In genomic region chr4:152283186-152283950, GRCm38 (mm10) we compare ENCODE assay signal across 9 mouse cellular contexts. TPM values are rescaled to one million over a fixed set of nuclear protein-coding genes. Genes with fewer than 3 reads are reported as not detected.
DNase-seq lines count a peak whose midpoint lies in the region; ATAC-seq lines count a peak whose summit lies in the region.
"Had no signal": no experiment of that assay in that cellular context is flagged by ENCODE, and none has a peak within 500 bp of the region (broad histone marks: within the 10 kb centered on the region; RNA-seq: fewer than 3 reads in every experiment).

No protein-coding gene starts in this region.

- peak overlapping the region; percentile 48 for H3K4me2 ChIP-seq in intestine, embryonic 14.5 days (ENCODE audit: low read length)

- peaks cover 75% of the 10 kb centered on the region for H3K27me3 ChIP-seq in intestine, embryonic 14.5 days (replicated peaks; ENCODE audit: control insufficient read depth, insufficient read depth, low read length)
- H3K27me3 ChIP-seq in megakaryocyte, embryonic 14.5 days (replicated peaks) = peaks cover 97% of the 10 kb centered on the region

- H3K4me3 ChIP-seq in intestine, embryonic 14.5 days (ENCODE audit: low read depth, low read length) = peak overlapping the region; percentile 12
- H3K4me3 ChIP-seq in megakaryocyte, embryonic 14.5 days (replicated peaks) = peak overlapping the region; percentile 88

- H3K9me3 ChIP-seq in intestine, embryonic 14.5 days (ENCODE audit: control insufficient read depth, low read length) = no peaks in the 10 kb centered on the region
- H3K9me3 ChIP-seq in megakaryocyte, embryonic 14.5 days = no peaks in the 10 kb centered on the region; the same call in 1 of the 2 replicates

- 4% methylated on average over 70 of the region's 70 CpGs for WGBS in intestine, embryonic 14.5 days

- DNase-seq in embryo, embryonic 10 days (ENCODE audit: low spot score) = peak; percentile 91
- DNase-seq in gastrocnemius, postnatal 25 days = peak; percentile 80
- DNase-seq in intestine, embryonic 14.5 days (ENCODE audit: low spot score) = peak; percentile 93
- DNase-seq in left cerebral cortex, adult 9 months (ENCODE audit: low spot score in 2 of 2) = peak; percentile 60 to 88
- peak; percentile 80 to 84 for DNase-seq in right cerebral cortex, adult 2 months (ENCODE audit: low spot score in 2 of 2)
- DNase-seq in urinary bladder, postnatal 10 days (ENCODE audit: low spot score) = peak; percentile 58

- 0 out of 2 replicates have a peak, but pooled peaks cover 5% of the 10 kb centered on the region for H3K36me3 ChIP-seq in intestine, embryonic 14.5 days (ENCODE audit: control insufficient read depth, insufficient read depth, low read length)
- H3K36me3 ChIP-seq in megakaryocyte, embryonic 14.5 days (replicated peaks; ENCODE audit: low read length) = no peaks in the 10 kb centered on the region

- no peak overlapping the region for H3K27ac ChIP-seq in intestine, embryonic 14.5 days (ENCODE audit: low read depth)

- no peak overlapping the region for H3K9ac ChIP-seq in intestine, embryonic 14.5 days (ENCODE audit: low read length)

- 0 out of 2 replicates have a peak, but pooled peaks cover 3% of the 10 kb centered on the region for H3K4me1 ChIP-seq in intestine, embryonic 14.5 days (replicated peaks; ENCODE audit: control insufficient read depth, insufficient read depth, low read length)
- H3K4me1 ChIP-seq in megakaryocyte, embryonic 14.5 days = peaks cover 39% of the 10 kb centered on the region

- peak; percentile 93 for ATAC-seq in activated CD4-positive, CD25-positive, alpha-beta regulatory T cell, adult 4 months
- ATAC-seq in intestine, embryonic 14.5 days (replicated peaks; ENCODE audit: low FRiP score, low TSS enrichment, low read depth) = peak; percentile 70

RNA-seq across cellular contexts. Expression of gene Hes3, which starts 8.1 kb away (rescaled TPM):
- not detected for polyA plus RNA-seq in activated CD4-positive, CD25-positive, alpha-beta regulatory T cell, adult 4 months (2017; shearing (Covaris generic))
- not detected for total RNA-seq in gastrocnemius, postnatal 25 days (2021)
- polyA plus RNA-seq in intestine, embryonic 14.5 days (2014; fragmentation: Nextera tagmentation; extraction: Ambion mirVana) = not detected in 2 replicates
- not detected in 2 replicates for polyA plus RNA-seq in megakaryocyte, embryonic 14.5 days (2012; ENCODE audit: insufficient read depth, low replicate concordance)
- polyA plus RNA-seq: gonadal fat pad, adult 2 months had no signal

RNA-seq across cellular contexts. Expression of gene Gpr153, which starts 9.3 kb away (rescaled TPM):
- not detected for polyA plus RNA-seq in activated CD4-positive, CD25-positive, alpha-beta regulatory T cell, adult 4 months (2017; shearing (Covaris generic))
- total RNA-seq in gastrocnemius, postnatal 25 days (2021) = 10 to 100 TPM in 1 of 2 experiments, 1 to 10 TPM in 1; 9.9 to 11.0 TPM
- polyA plus RNA-seq in intestine, embryonic 14.5 days (2014; fragmentation: Nextera tagmentation; extraction: Ambion mirVana) = 8.2 and 9.4 TPM in 2 replicates
- polyA plus RNA-seq in megakaryocyte, embryonic 14.5 days (2012; ENCODE audit: insufficient read depth, low replicate concordance) = 0.11 TPM in 1 of 2 replicates, not detected in the other

RNA-seq across cellular contexts. Expression of gene Icmt, which starts 13.7 kb away (rescaled TPM):
- 1 to 10 TPM; 7.2 to 7.7 TPM for polyA plus RNA-seq in activated CD4-positive, CD25-positive, alpha-beta regulatory T cell, adult 4 months (2017; shearing (Covaris generic))
- 10 to 100 TPM; 16.5 to 16.8 TPM for total RNA-seq in gastrocnemius, postnatal 25 days (2021)
- polyA plus RNA-seq in intestine, embryonic 14.5 days (2014; fragmentation: Nextera tagmentation; extraction: Ambion mirVana) = 22.0 and 25.8 TPM in 2 replicates
- 5.8 and 20.7 TPM in 2 replicates for polyA plus RNA-seq in megakaryocyte, embryonic 14.5 days (2012; ENCODE audit: insufficient read depth, low replicate concordance)

RNA-seq across cellular contexts. Expression of gene Rnf207, which starts 35.4 kb away (rescaled TPM):
- polyA plus RNA-seq in activated CD4-positive, CD25-positive, alpha-beta regulatory T cell, adult 4 months (2017; shearing (Covaris generic)) = not detected
- not detected for total RNA-seq in gastrocnemius, postnatal 25 days (2021)
- polyA plus RNA-seq in intestine, embryonic 14.5 days (2014; fragmentation: Nextera tagmentation; extraction: Ambion mirVana) = 1.7 and 1.8 TPM in 2 replicates
- 1.8 and 3.8 TPM in 2 replicates for polyA plus RNA-seq in megakaryocyte, embryonic 14.5 days (2012; ENCODE audit: insufficient read depth, low replicate concordance)

RNA-seq across cellular contexts. Expression of gene Rpl22, which starts 42.2 kb away (rescaled TPM):
- 1,000 to 10,000 TPM; 1,059 to 1,071 TPM for polyA plus RNA-seq in activated CD4-positive, CD25-positive, alpha-beta regulatory T cell, adult 4 months (2017; shearing (Covaris generic))
- 100 to 1,000 TPM; 194 to 222 TPM for total RNA-seq in gastrocnemius, postnatal 25 days (2021)
- polyA plus RNA-seq in intestine, embryonic 14.5 days (2014; fragmentation: Nextera tagmentation; extraction: Ambion mirVana) = 473 and 504 TPM in 2 replicates
- polyA plus RNA-seq in megakaryocyte, embryonic 14.5 days (2012; ENCODE audit: insufficient read depth, low replicate concordance) = 2.6 and 82.5 TPM in 2 replicates
